Mouse (Mus musculus) kidney, embryonic 14.5 days (tissue): ENCODE results near the gene Rsl1d1. TPM values are rescaled to one million over a fixed set of nuclear protein-coding genes. Genes with fewer than 3 reads are reported as not detected.
A peak's percentile ranks its signal among the peaks of the same experiment; 100 is the strongest.
"Not testable (repeated sequence)": the region's sequence is repeated elsewhere in the genome, so short reads cannot be mapped to it uniquely, and the experiment has no call there.

Source experiments
- ATAC-seq: fragments of 200-750 bp; cut with Nextera tagmentation; 2 replicates; pipeline ENCODE4 v1.8.0; 2017; ENCODE audit warnings: moderate number of reproducible peaks, mild to moderate bottlenecking, moderate TSS enrichment, moderate library complexity; ENCODE audit not compliant: low FRiP score, low TSS enrichment
- H3K27ac ChIP-seq: fragments of 300-500 bp; sonication (generic); 2 replicates; pipeline ENCODE4 v1.5.1; 2014; ENCODE audit warnings: low read depth, mild to moderate bottlenecking, low read length, moderate library complexity, mixed read lengths
- H3K27me3 ChIP-seq: fragments of 300-500 bp; sonication (generic); 2 replicates; pipeline ENCODE4 v1.6.1; 2014; ENCODE audit warnings: mild to moderate bottlenecking, low read length; ENCODE audit not compliant: control insufficient read depth, insufficient read depth
- H3K36me3 ChIP-seq: fragments of 300-500 bp; sonication (generic); 2 replicates; pipeline ENCODE4 v1.6.1; 2014; ENCODE audit warnings: low read length, mixed read lengths; ENCODE audit not compliant: control insufficient read depth, insufficient read depth
- H3K4me1 ChIP-seq: fragments of 300-500 bp; sonication (generic); 2 replicates; pipeline ENCODE4 v1.6.1; 2014; ENCODE audit warnings: low read length, mixed read lengths; ENCODE audit not compliant: control insufficient read depth, insufficient read depth
- H3K4me2 ChIP-seq: fragments of 300-500 bp; sonication (generic); replicated peaks from 2 replicates; pipeline ENCODE4 v1.6.1; 2014; ENCODE audit warnings: low read depth, mild to moderate bottlenecking, low read length
- H3K4me3 ChIP-seq: fragments of 300-500 bp; sonication (generic); 2 replicates; pipeline ENCODE4 v1.5.1; 2014; ENCODE audit warnings: mild to moderate bottlenecking, low read length
- H3K9ac ChIP-seq: fragments of 300-500 bp; sonication (generic); 2 replicates; pipeline ENCODE4 v1.6.1; 2014; ENCODE audit warnings: low read depth, mild to moderate bottlenecking, low read length, moderate library complexity
- H3K9me3 ChIP-seq: fragments of 300-500 bp; sonication (generic); 2 replicates; pipeline ENCODE4 v1.6.1; 2016; ENCODE audit warnings: low read length; ENCODE audit not compliant: control insufficient read depth
- WGBS: fragments of 180-500 bp; shearing (Covaris S2); extraction: QIAGEN DNeasy Blood & Tissue Kit; methylation state at CpG from one replicate; pipeline ENCODE4 v1.1.7; 2014; 5-methylcytosine and 5-hydroxymethylcytosine counted together
- microRNA-seq: library from miRNA; unstranded; fragments of <30 nt; microRNA quantifications from one replicate; pipeline ENCODE4, GENCODE M21; 2016
- polyA plus RNA-seq: library from polyadenylated mRNA; unstranded; fragments of >200 nt; fragmentation: Nextera tagmentation; extraction: Ambion mirVana; gene quantifications from 2 replicates; pipeline ENCODE4 v1.2.1, GENCODE M21; 2014

Rsl1d1 gene
- polyA plus RNA-seq, 1 experiment from 2014 or later, result 236 TPM

- H3K27me3 ChIP-seq, result no peaks in the 10 kb centered on the region
- no peak for ATAC-seq
- H3K36me3 ChIP-seq, result no peaks in the 10 kb centered on the region
- peaks cover 3% of the 10 kb centered on the region; the same call in 1 of the 2 replicates for H3K4me1 ChIP-seq
- peak overlapping the region; percentile 77; the same call in 1 of the 2 replicates for H3K27ac ChIP-seq
- peak overlapping the region; percentile 52 for H3K4me2 ChIP-seq
- H3K4me3 ChIP-seq, result peak overlapping the region; percentile 92
- peak overlapping the region; percentile 87 for H3K9ac ChIP-seq
- 0 out of 2 replicates have a peak, but pooled peaks cover 2% of the 10 kb centered on the region for H3K9me3 ChIP-seq
- WGBS, result 7% methylated on average over 10 of the region's 10 CpGs
Observed at GRCm38 (mm10) chr16:11174671-11175081, 28.5 kb downstream of the Rsl1d1 start.

- no peak for ATAC-seq
- Histone ChIP-seq H3K9ac (no peak overlapping the region), H3K27me3 (no peaks in the 10 kb centered on the region), H3K4me3 (no peak overlapping the region), H3K9me3 (no peaks in the 10 kb centered on the region), H3K4me2 (no peak overlapping the region), H3K36me3 (no peaks in the 10 kb centered on the region), H3K27ac (no peak overlapping the region), H3K4me1 (no peaks in the 10 kb centered on the region; the same call in 1 of the 2 replicates)
- WGBS, result 91% methylated on average over 6 of the region's 6 CpGs
Observed at GRCm38 (mm10) chr16:11171679-11172078, 31.5 kb downstream of the Rsl1d1 start.

GRCm38 (mm10) chr16:11166431-11166830, 36.7 kb downstream of the Rsl1d1 start:
- no peak overlapping the region for H3K9ac ChIP-seq
- no peak overlapping the region for H3K4me3 ChIP-seq
- no peaks in the 10 kb centered on the region for H3K9me3 ChIP-seq
- H3K27ac ChIP-seq, result no peak overlapping the region
- 91% methylated on average over 2 of the region's 2 CpGs for WGBS
- ATAC-seq, result no peak
- H3K4me1 ChIP-seq, result no peaks in the 10 kb centered on the region
- H3K36me3 ChIP-seq, result peaks cover 18% of the 10 kb centered on the region
- H3K27me3 ChIP-seq, result no peaks in the 10 kb centered on the region
- H3K4me2 ChIP-seq, result no peak overlapping the region

- no peaks in the 10 kb centered on the region for H3K9me3 ChIP-seq
- H3K4me2 ChIP-seq, result no peak overlapping the region
- no peaks in the 10 kb centered on the region for H3K4me1 ChIP-seq
- H3K36me3 ChIP-seq, result peaks cover 19% of the 10 kb centered on the region
- H3K27ac ChIP-seq, result no peak overlapping the region
- 78% methylated on average over 3 of the region's 3 CpGs for WGBS
- H3K9ac ChIP-seq, result no peak overlapping the region
- no peaks in the 10 kb centered on the region for H3K27me3 ChIP-seq
- no peak for ATAC-seq
- no peak overlapping the region for H3K4me3 ChIP-seq
Observed at GRCm38 (mm10) chr16:11164695-11165255, 38.4 kb downstream of the Rsl1d1 start.

GRCm38 (mm10) chr16:11157721-11158120, 45.4 kb downstream of the Rsl1d1 start:
- not testable (repeated sequence) for H3K27me3 ChIP-seq, H3K4me2 ChIP-seq, H3K9me3 ChIP-seq, H3K4me1 ChIP-seq, H3K4me3 ChIP-seq, ATAC-seq, H3K9ac ChIP-seq, H3K27ac ChIP-seq
- WGBS, result 68% methylated on average over 1 of the region's 3 CpGs
- peaks cover 57% of the 10 kb centered on the region for H3K36me3 ChIP-seq

- Histone ChIP-seq H3K9ac (no peak overlapping the region), H3K9me3 (peaks cover 3% of the 10 kb centered on the region; the same call in 1 of the 2 replicates), H3K36me3 (peaks cover 46% of the 10 kb centered on the region), H3K4me2 (no peak overlapping the region), H3K27me3 (no peaks in the 10 kb centered on the region), H3K4me1 (no peaks in the 10 kb centered on the region), H3K4me3 (no peak overlapping the region), H3K27ac (no peak overlapping the region)
- no peak for ATAC-seq
Observed at GRCm38 (mm10) chr16:11154500-11154899, 48.6 kb downstream of the Rsl1d1 start.

GRCm38 (mm10) chr16:11143706-11144483, 59.2 kb downstream of the Rsl1d1 start:
- H3K4me3 ChIP-seq, H3K4me1 ChIP-seq, H3K9ac ChIP-seq, H3K9me3 ChIP-seq, ATAC-seq, H3K27ac ChIP-seq, H3K4me2 ChIP-seq, H3K27me3 ChIP-seq: not testable (repeated sequence)
- 26% methylated on average over 54 of the region's 56 CpGs for WGBS
- H3K36me3 ChIP-seq, result peaks cover 48% of the 10 kb centered on the region

Small RNA genes within 50 kb of the gene (microRNA-seq; reads per million reads assigned to microRNA genes)
- gene Gm23935, result 77.4 reads per million, percentile 49 among the genes with 10 or more reads in this experiment

Other genes with a start within 250 kb of the Rsl1d1 start
- gene Snn, start 142.4 kb downstream of the Rsl1d1 start, polyA plus RNA-seq, result 32.5 and 54.4 TPM in 2 replicates
- gene Litaf, start 137.2 kb downstream of the Rsl1d1 start, polyA plus RNA-seq, result 104 and 121 TPM in 2 replicates
- 33.1 and 38.8 TPM in 2 replicates for gene Txndc11, start 68.7 kb downstream of the Rsl1d1 start, polyA plus RNA-seq
- gene Zc3h7a, start 26.9 kb downstream of the Rsl1d1 start, polyA plus RNA-seq, result 43.2 and 101 TPM in 2 replicates
- 106 and 107 TPM in 2 replicates for gene Gspt1, start 51.0 kb upstream of the Rsl1d1 start, polyA plus RNA-seq
- gene Tnfrsf17, start 110.5 kb upstream of the Rsl1d1 start, polyA plus RNA-seq, result not detected in 2 replicates
- 8.6 and 17.7 TPM in 2 replicates for gene Snx29, start 119.6 kb upstream of the Rsl1d1 start, polyA plus RNA-seq